Comparison of ENCODE assay signal across 10 mouse cellular contexts in genomic region chr4:135572276-135572675, GRCm38 (mm10). TPM values are rescaled to one million over a fixed set of nuclear protein-coding genes. Genes with fewer than 3 reads are reported as not detected.
DNase-seq lines count a peak whose midpoint lies in the region; ATAC-seq lines count a peak whose summit lies in the region.
"Had no signal": no experiment of that assay in that cellular context is flagged by ENCODE, and none has a peak within 500 bp of the region (broad histone marks: within the 10 kb centered on the region; RNA-seq: fewer than 3 reads in every experiment).

No protein-coding gene starts in this region.

- peaks cover 45 to 53% of the 10 kb centered on the region in 2 experiments for H3K4me1 ChIP-seq in heart, embryonic 14.5 days (ENCODE audit: control insufficient read depth in 2 of 2, insufficient read depth in 2 of 2, low read length in 2 of 2)
- H3K4me1 ChIP-seq in midbrain, embryonic 14.5 days (ENCODE audit: control insufficient read depth, insufficient read depth, low read length) = peaks cover 37% of the 10 kb centered on the region
- H3K4me1 ChIP-seq in midbrain, embryonic 16.5 days (ENCODE audit: control insufficient read depth, insufficient read depth, low read length) = peaks cover 23% of the 10 kb centered on the region
- H3K4me1 ChIP-seq in limb, embryonic 13.5 days = peaks cover 65% of the 10 kb centered on the region

- H3K27ac ChIP-seq in heart, embryonic 14.5 days (replicated peaks in 1 of 2; ENCODE audit: control insufficient read depth in 1 of 2, insufficient read depth in 1 of 2, low read depth in 2 of 2, low read length in 2 of 2) = peak overlapping the region in 1 of 2 experiments; percentile 78; a peak in 1 of 4 replicates
- H3K27ac ChIP-seq in midbrain, embryonic 14.5 days (replicated peaks; ENCODE audit: low read depth, low read length) = no peak overlapping the region
- no peak overlapping the region for H3K27ac ChIP-seq in midbrain, embryonic 16.5 days (ENCODE audit: low read length)
- H3K27ac ChIP-seq in limb, embryonic 13.5 days = no peak overlapping the region
- H3K27ac ChIP-seq: hindbrain, postnatal 0 days had no signal

- H3K27me3 ChIP-seq in heart, embryonic 14.5 days (ENCODE audit: control insufficient read depth, insufficient read depth, low read length) = peaks cover 12% of the 10 kb centered on the region; the same call in 1 of the 2 replicates
- peaks cover 50% of the 10 kb centered on the region for H3K27me3 ChIP-seq in midbrain, embryonic 14.5 days (ENCODE audit: control insufficient read depth, insufficient read depth, low read length)
- peaks cover 24% of the 10 kb centered on the region for H3K27me3 ChIP-seq in midbrain, embryonic 16.5 days (ENCODE audit: control insufficient read depth, insufficient read depth, low read depth, low read length)
- H3K27me3 ChIP-seq in limb, embryonic 13.5 days = peaks cover 76% of the 10 kb centered on the region

- WGBS in heart, embryonic 14.5 days = 46% methylated on average over 8 of the region's 8 CpGs
- 39% methylated on average over 8 of the region's 8 CpGs for WGBS in midbrain, embryonic 14.5 days
- WGBS in midbrain, embryonic 16.5 days = 29% methylated on average over 8 of the region's 8 CpGs
- WGBS in limb, embryonic 13.5 days = 11% methylated on average over 8 of the region's 8 CpGs

- H3K4me3 ChIP-seq in heart, embryonic 14.5 days (ENCODE audit: control insufficient read depth in 1 of 2, insufficient read depth in 1 of 2, low read depth in 1 of 2, low read length in 2 of 2) = peak overlapping the region; percentile 11 to 42
- H3K4me3 ChIP-seq in midbrain, embryonic 14.5 days (replicated peaks; ENCODE audit: low read depth, low read length) = peak overlapping the region; percentile 30; the same call in 1 of the 2 replicates
- no peak overlapping the region for H3K4me3 ChIP-seq in midbrain, embryonic 16.5 days (ENCODE audit: low read depth, low read length)
- peak overlapping the region; percentile 33 for H3K4me3 ChIP-seq in limb, embryonic 13.5 days

- no peak for ATAC-seq in heart, embryonic 14.5 days (ENCODE audit: insufficient number of reproducible peaks, insufficient read depth, low FRiP score, low read depth)
- ATAC-seq in midbrain, embryonic 14.5 days (ENCODE audit: low FRiP score, low TSS enrichment) = no peak
- ATAC-seq in midbrain, embryonic 16.5 days = no peak
- ATAC-seq in limb, embryonic 13.5 days (ENCODE audit: low FRiP score, low read depth) = no peak
- ATAC-seq: activated CD4-positive, CD25-positive, alpha-beta regulatory T cell, adult 4 months; hindbrain, postnatal 0 days had no signal

- H3K4me2 ChIP-seq in heart, embryonic 14.5 days (ENCODE audit: low read length) = peak overlapping the region; percentile 71
- peak overlapping the region; percentile 70 for H3K4me2 ChIP-seq in midbrain, embryonic 14.5 days (ENCODE audit: low read length)
- no peak overlapping the region for H3K4me2 ChIP-seq in midbrain, embryonic 16.5 days (ENCODE audit: low read length)
- H3K4me2 ChIP-seq in limb, embryonic 13.5 days (replicated peaks) = peak overlapping the region; percentile 62

- DNase-seq in heart, adult 11 months = no peak
- no peak for DNase-seq in midbrain, embryonic 14.5 days
- no peak for DNase-seq in cerebellum, postnatal 14 days
- no peak for DNase-seq in right cerebral cortex, adult 18-20 months
- no peak for DNase-seq in thymus, postnatal 10 days (ENCODE audit: low spot score in 2 of 2)

- H3K9me3 ChIP-seq in heart, embryonic 14.5 days (ENCODE audit: control insufficient read depth, low read length) = no peaks in the 10 kb centered on the region
- no peaks in the 10 kb centered on the region for H3K9me3 ChIP-seq in midbrain, embryonic 14.5 days (ENCODE audit: control insufficient read depth, low read length)
- H3K9me3 ChIP-seq in midbrain, embryonic 16.5 days (replicated peaks; ENCODE audit: control insufficient read depth, low read length, poor library complexity, severe bottlenecking) = no peaks in the 10 kb centered on the region
- H3K9me3 ChIP-seq in limb, embryonic 13.5 days = no peaks in the 10 kb centered on the region

- peak overlapping the region; percentile 63 for H3K9ac ChIP-seq in heart, embryonic 14.5 days (ENCODE audit: low read length)
- H3K9ac ChIP-seq in midbrain, embryonic 14.5 days (replicated peaks; ENCODE audit: low read length) = no peak overlapping the region
- no peak overlapping the region for H3K9ac ChIP-seq in midbrain, embryonic 16.5 days (ENCODE audit: low read depth, low read length)
- no peak overlapping the region for H3K9ac ChIP-seq in limb, embryonic 13.5 days

- no peaks in the 10 kb centered on the region for H3K36me3 ChIP-seq in heart, embryonic 14.5 days (ENCODE audit: control insufficient read depth, insufficient read depth, low read length)
- no peaks in the 10 kb centered on the region for H3K36me3 ChIP-seq in midbrain, embryonic 14.5 days (ENCODE audit: control insufficient read depth, insufficient read depth, low read length)
- no peaks in the 10 kb centered on the region for H3K36me3 ChIP-seq in midbrain, embryonic 16.5 days (ENCODE audit: control insufficient read depth, insufficient read depth, low read length)
- H3K36me3 ChIP-seq in limb, embryonic 13.5 days = no peaks in the 10 kb centered on the region

RNA-seq across cellular contexts. Expression of gene Grhl3, which starts 1.2 kb away (rescaled TPM):
- polyA plus RNA-seq in heart, embryonic 14.5 days (2014; fragmentation: Nextera tagmentation; extraction: Ambion mirVana) = 5.1 and 5.8 TPM in 2 replicates
- 1.5 and 1.6 TPM in 2 replicates for polyA plus RNA-seq in midbrain, embryonic 14.5 days (2014; fragmentation: Nextera tagmentation; extraction: Ambion mirVana)
- polyA plus RNA-seq in midbrain, embryonic 16.5 days (2015; fragmentation: Nextera tagmentation; extraction: Ambion mirVana) = 0.87 and 1.5 TPM in 2 replicates
- polyA plus RNA-seq in limb, embryonic 13.5 days (2015; fragmentation: Nextera tagmentation; extraction: Ambion mirVana) = 19.7 and 21.1 TPM in 2 replicates
- polyA plus RNA-seq: activated CD4-positive, CD25-positive, alpha-beta regulatory T cell, adult 4 months had no signal
